Mouse (Mus musculus): ENCODE measurements around the gene Vasp. TPM values are rescaled to one million over a fixed set of nuclear protein-coding genes. Genes with fewer than 3 reads are reported as not detected.
A peak's percentile ranks its signal among the peaks of the same experiment; 100 is the strongest.

Vasp gene
- 41.2 and 42.4 TPM in 2 replicates for polyA plus RNA-seq (2015; fragmentation: Nextera tagmentation; extraction: Ambion mirVana)

- Histone ChIP-seq H3K27me3 (0 out of 2 replicates have a peak, but pooled peaks cover under 1% of the 10 kb centered on the region), H3K4me2 (peak within 1 kb of the TSS; percentile 99), H3K4me1 (replicated peaks) (peaks cover 65% of the 10 kb centered on the region), H3K27ac (replicated peaks) (peak within 1 kb of the TSS; percentile 98), H3K9me3 (replicated peaks) (no peaks in the 10 kb centered on the region), H3K4me3 (replicated peaks) (peak within 1 kb of the TSS; percentile 85), H3K9ac (peak within 1 kb of the TSS; percentile 84), H3K36me3 (replicated peaks) (peaks cover 13% of the 10 kb centered on the region)
- ATAC-seq (ENCODE audit: insufficient read depth) = peak; percentile 76
- WGBS (ENCODE audit: insufficient replicate concordance) = under 1% methylated on average over 59 of the region's 62 CpGs
Observed at GRCm38 (mm10) chr7:19271238-19272172, at the start of gene Vasp. TSS of gene Vasp (minus strand) at chr7:19271817.

DNA sequence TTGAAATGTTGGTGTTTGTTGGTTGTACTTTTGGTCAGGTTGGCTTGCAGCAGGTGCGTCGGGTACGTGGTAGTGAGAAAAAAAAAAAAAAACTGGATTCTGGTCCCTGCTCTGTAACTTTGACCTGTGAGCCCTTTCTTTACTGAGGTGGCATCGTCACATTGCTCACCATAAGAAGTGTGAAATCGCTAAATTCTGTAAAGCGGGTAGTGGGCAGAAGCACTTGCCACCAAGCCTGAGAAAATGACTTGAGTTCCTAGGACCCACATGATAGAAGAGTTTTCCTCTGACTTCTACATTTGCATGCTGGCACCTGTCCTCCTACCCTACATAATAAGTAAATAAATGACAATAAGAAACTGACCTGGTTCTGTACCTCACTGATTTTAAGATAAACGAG, 49.0 kb upstream of the Vasp start:
- H3K9me3 ChIP-seq (replicated peaks) = no peaks in the 10 kb centered on the region
- H3K27me3 ChIP-seq = peaks cover 93% of the 10 kb centered on the region
- no peak for ATAC-seq (ENCODE audit: insufficient read depth)
- H3K27ac ChIP-seq (replicated peaks) = no peak overlapping the region
- no peak overlapping the region for H3K9ac ChIP-seq
- H3K4me1 ChIP-seq (replicated peaks) = peaks cover 22% of the 10 kb centered on the region
- H3K4me3 ChIP-seq (replicated peaks) = no peak overlapping the region
- 28% methylated on average over 7 of the region's 7 CpGs for WGBS (ENCODE audit: insufficient replicate concordance)
- peak overlapping the region; percentile 76; the same call in 1 of the 2 replicates for H3K4me2 ChIP-seq
- no peaks in the 10 kb centered on the region for H3K36me3 ChIP-seq (replicated peaks)

GRCm38 (mm10) chr7:19319906-19320305, 48.3 kb upstream of the Vasp start:
- peaks cover 17% of the 10 kb centered on the region for H3K4me1 ChIP-seq (replicated peaks)
- H3K9ac ChIP-seq = no peak overlapping the region
- peak overlapping the region; percentile 50 for H3K4me3 ChIP-seq (replicated peaks)
- peak overlapping the region; percentile 76 for H3K4me2 ChIP-seq
- peak; percentile 70 for ATAC-seq (ENCODE audit: insufficient read depth)
- 0% methylated on average over 41 of the region's 41 CpGs for WGBS (ENCODE audit: insufficient replicate concordance)
- no peak overlapping the region for H3K27ac ChIP-seq (replicated peaks)
- no peaks in the 10 kb centered on the region for H3K36me3 ChIP-seq (replicated peaks)
- H3K27me3 ChIP-seq = peaks cover 96% of the 10 kb centered on the region
- H3K9me3 ChIP-seq (replicated peaks) = no peaks in the 10 kb centered on the region

DNA sequence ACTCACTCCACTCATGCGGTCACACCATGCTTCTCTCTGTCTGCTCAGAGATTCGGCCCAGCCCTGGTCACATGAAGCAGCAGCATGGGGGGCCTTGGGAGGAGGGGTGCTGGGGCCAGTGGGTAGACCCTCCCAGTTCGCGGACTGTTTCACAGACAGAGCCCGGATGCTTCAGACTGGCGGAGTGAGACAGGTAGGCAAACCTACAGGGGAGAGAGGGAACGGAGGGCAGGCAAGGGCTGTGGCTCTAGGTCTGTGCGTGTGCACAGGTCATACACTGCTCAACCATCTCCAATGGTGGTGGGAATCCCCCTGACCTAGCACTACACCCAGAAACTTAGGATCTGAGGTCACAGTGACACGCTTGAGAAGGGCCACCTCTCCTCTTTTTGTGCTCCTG, 47.8 kb upstream of the Vasp start:
- Histone ChIP-seq H3K27me3 (peaks cover 97% of the 10 kb centered on the region), H3K4me2 (peak overlapping the region; percentile 76), H3K4me3 (replicated peaks) (peak overlapping the region; percentile 50), H3K4me1 (replicated peaks) (peaks cover 17% of the 10 kb centered on the region), H3K36me3 (replicated peaks) (no peaks in the 10 kb centered on the region), H3K9ac (no peak overlapping the region), H3K27ac (replicated peaks) (no peak overlapping the region), H3K9me3 (replicated peaks) (no peaks in the 10 kb centered on the region)
- ATAC-seq (ENCODE audit: insufficient read depth) = peak; percentile 30; the same call in 1 of the 2 replicates
- 30% methylated on average over 9 of the region's 9 CpGs for WGBS (ENCODE audit: insufficient replicate concordance)

DNA sequence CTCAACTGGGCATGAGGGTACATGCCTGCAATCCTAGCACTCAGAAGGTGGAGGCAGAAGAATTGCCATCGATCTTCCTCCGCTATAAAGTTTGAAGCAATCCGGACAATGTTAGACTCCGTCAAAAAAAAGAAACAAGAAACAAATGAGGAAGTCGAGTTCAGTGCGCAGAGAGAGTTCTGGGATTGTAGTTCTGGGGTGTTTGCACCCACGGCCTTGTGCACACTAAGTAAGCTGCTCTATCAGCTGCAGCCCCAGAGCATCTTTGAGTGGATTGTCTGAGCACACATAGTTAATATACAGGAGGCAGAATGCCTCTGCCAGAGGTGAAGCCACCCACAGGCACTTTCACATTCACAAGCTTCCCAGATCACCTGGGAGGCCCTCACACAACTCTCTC, 47.1 kb upstream of the Vasp start:
- Histone ChIP-seq H3K9me3 (replicated peaks) (no peaks in the 10 kb centered on the region), H3K27me3 (peaks cover 97% of the 10 kb centered on the region), H3K27ac (replicated peaks) (no peak overlapping the region), H3K4me2 (no peak overlapping the region), H3K36me3 (replicated peaks) (no peaks in the 10 kb centered on the region), H3K9ac (no peak overlapping the region), H3K4me1 (replicated peaks) (peaks cover 17% of the 10 kb centered on the region), H3K4me3 (replicated peaks) (no peak overlapping the region)
- ATAC-seq (ENCODE audit: insufficient read depth) = no peak
- 19% methylated on average over 7 of the region's 7 CpGs for WGBS (ENCODE audit: insufficient replicate concordance)

DNA sequence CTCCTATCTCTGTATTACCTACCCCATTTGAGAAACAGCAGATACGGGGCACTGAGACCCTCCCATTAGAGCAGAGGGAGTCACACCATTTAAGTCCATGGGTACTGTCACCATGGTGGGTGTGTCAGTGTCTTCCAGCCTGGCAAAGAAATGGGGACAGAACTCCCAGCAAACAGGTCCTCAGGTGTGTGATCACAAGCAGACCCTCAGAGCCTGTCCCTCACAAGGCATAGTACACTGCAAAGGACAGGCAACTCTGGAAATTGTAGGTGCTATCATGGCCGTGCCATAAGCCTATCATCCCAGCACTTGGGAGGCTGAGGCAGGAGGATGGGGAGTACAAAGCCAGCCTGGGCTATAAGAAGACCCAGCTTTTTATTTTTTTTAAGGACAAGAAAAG, 46.6 kb upstream of the Vasp start:
- Histone ChIP-seq H3K27ac (replicated peaks) (no peak overlapping the region), H3K27me3 (peaks cover 97% of the 10 kb centered on the region), H3K9me3 (replicated peaks) (no peaks in the 10 kb centered on the region), H3K4me2 (no peak overlapping the region), H3K4me3 (replicated peaks) (no peak overlapping the region), H3K9ac (no peak overlapping the region), H3K4me1 (replicated peaks) (peaks cover 17% of the 10 kb centered on the region), H3K36me3 (replicated peaks) (no peaks in the 10 kb centered on the region)
- 52% methylated on average over 2 of the region's 2 CpGs for WGBS (ENCODE audit: insufficient replicate concordance)
- ATAC-seq (ENCODE audit: insufficient read depth) = no peak

DNA sequence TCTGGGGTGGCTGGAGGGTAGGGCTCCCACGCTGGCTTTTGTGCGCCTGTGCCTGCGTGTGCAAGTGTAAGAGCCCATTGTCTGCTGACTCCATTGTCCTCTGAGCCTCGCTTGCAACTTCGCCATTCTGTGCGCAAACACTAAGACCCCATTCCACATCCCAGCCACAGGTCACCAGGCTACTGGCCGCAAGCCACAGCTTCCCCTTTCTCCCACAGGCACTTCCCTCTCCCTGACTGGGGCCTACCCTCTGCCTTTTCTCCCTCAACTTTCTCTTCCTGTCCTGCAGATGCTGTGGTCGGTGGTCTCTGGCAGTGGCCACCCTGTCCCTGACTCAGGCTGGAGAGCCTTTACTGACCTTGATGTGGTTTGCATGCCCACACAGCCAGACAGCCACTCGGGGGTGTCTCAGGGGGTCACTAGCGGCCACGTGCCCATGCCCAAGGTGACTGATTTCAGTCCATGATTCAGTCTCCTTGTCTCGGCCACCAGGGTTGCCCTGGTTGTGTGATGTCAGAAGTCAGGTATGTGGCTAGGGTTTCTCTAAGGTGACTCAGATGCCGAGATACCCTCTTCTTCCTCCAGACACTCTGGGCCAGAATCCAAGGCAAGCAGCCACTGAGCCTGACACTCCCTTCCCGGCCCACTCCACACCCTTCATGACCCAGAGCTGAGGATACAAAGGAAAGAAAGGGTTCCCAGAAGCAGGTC, 45.0 kb upstream of the Vasp start:
- no peak overlapping the region for H3K9ac ChIP-seq
- no peak overlapping the region for H3K27ac ChIP-seq (replicated peaks)
- no peak for ATAC-seq (ENCODE audit: insufficient read depth)
- no peaks in the 10 kb centered on the region for H3K9me3 ChIP-seq (replicated peaks)
- 0 out of 2 replicates have a peak overlapping the region, but pooled peaks have one; percentile 1 for H3K4me2 ChIP-seq
- H3K4me1 ChIP-seq (replicated peaks) = peaks cover 17% of the 10 kb centered on the region
- no peaks in the 10 kb centered on the region for H3K36me3 ChIP-seq (replicated peaks)
- H3K27me3 ChIP-seq = peaks cover 93% of the 10 kb centered on the region
- 13% methylated on average over 14 of the region's 14 CpGs for WGBS (ENCODE audit: insufficient replicate concordance)
- H3K4me3 ChIP-seq (replicated peaks) = no peak overlapping the region

DNA sequence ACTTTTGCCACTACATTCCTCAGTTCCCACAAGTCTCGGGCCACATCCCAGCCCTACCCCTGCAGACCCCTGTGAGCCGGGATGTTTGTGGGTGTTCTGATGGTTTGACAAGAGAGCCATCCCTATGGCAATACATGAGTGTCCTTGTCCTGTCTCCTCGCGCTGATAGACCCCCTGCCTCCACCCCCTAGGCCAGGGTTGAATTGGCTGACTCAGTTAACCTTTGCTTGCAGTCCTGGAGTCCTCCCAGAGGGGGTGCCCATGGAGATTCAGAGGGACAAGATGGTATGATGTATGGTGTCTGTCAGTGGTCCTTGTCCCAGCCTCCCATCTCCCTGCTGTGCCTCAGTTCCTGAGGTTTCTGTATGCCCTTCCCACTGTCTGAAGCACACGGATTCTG, 42.4 kb upstream of the Vasp start:
- WGBS (ENCODE audit: insufficient replicate concordance) = 36% methylated on average over 5 of the region's 5 CpGs
- Histone ChIP-seq H3K4me2 (no peak overlapping the region), H3K27ac (replicated peaks) (no peak overlapping the region), H3K4me3 (replicated peaks) (no peak overlapping the region), H3K9ac (no peak overlapping the region), H3K36me3 (replicated peaks) (no peaks in the 10 kb centered on the region), H3K4me1 (replicated peaks) (peaks cover 17% of the 10 kb centered on the region), H3K27me3 (peaks cover 87% of the 10 kb centered on the region), H3K9me3 (replicated peaks) (no peaks in the 10 kb centered on the region)
- no peak for ATAC-seq (ENCODE audit: insufficient read depth)

- Histone ChIP-seq H3K27ac (replicated peaks) (no peak overlapping the region), H3K4me3 (replicated peaks) (no peak overlapping the region), H3K9me3 (replicated peaks) (no peaks in the 10 kb centered on the region), H3K4me2 (no peak overlapping the region), H3K9ac (no peak overlapping the region), H3K36me3 (replicated peaks) (no peaks in the 10 kb centered on the region), H3K4me1 (replicated peaks) (peaks cover 32% of the 10 kb centered on the region), H3K27me3 (peaks cover 85% of the 10 kb centered on the region)
- WGBS (ENCODE audit: insufficient replicate concordance) = 26% methylated on average over 4 of the region's 4 CpGs
- ATAC-seq (ENCODE audit: insufficient read depth) = no peak
Observed at GRCm38 (mm10) chr7:19311991-19312390, 40.4 kb upstream of the Vasp start.

DNA sequence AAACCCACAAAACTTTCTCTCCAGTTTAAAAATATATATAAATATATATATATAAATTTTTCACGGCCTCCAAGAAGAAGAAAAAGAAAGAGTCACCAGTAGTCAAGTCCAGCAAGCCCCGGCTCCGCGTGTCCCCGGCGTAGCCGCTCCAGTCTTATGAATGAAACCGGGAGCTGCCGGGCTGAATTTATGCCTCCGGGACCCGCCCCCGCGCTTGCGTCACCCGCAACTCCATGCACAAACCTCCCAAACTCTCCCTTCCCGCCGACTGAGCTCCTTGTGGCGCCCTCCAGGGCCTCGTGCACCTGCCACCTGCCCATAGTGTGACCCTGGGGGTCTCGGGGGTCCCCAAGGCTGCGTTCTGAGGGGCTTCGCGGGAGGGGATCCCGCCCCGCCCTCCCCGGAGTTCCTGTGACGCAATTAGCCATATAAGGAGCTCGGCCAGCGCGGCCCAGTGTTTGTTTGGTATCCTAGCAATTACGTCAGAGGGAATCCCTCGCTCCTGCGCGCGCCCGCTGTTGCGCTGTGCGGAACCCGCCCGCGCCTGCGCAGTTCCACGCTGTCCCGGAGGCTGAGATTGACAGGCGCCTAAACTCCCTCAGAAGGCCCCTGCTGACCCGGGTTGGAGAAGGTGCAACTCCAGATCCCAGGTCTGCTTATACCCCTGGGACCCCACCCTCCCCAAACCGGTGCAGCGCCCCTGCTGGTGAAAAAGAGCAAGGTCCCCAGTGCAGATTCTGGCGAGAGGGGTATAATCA, 38.4 kb upstream of the Vasp start, which contains the start of gene Fosb:
Fosb (minus strand) TSS at position 168 of the 758 bp plus-strand sequence.
- Histone ChIP-seq H3K9me3 (replicated peaks) (no peaks in the 10 kb centered on the region), H3K4me3 (replicated peaks) (peak within 1 kb of the TSS; percentile 69), H3K9ac (peak within 1 kb of the TSS; percentile 47), H3K4me2 (peak within 1 kb of the TSS; percentile 90), H3K36me3 (replicated peaks) (no peaks in the 10 kb centered on the region), H3K27ac (replicated peaks) (0 out of 2 replicates have a peak within 1 kb of the TSS, but pooled peaks have one; percentile 14), H3K27me3 (peaks cover 85% of the 10 kb centered on the region), H3K4me1 (replicated peaks) (peaks cover 32% of the 10 kb centered on the region)
- WGBS (ENCODE audit: insufficient replicate concordance) = under 1% methylated on average over 49 of the region's 49 CpGs
- ATAC-seq (ENCODE audit: insufficient read depth) = peak; percentile 77
